Mouse (Mus musculus): ENCODE measurements at regions not wholly inside any gene's neighbourhood (a gene's known extent, or its start where the extent isn't known, plus 50 kb on each side); places are given as distances from the start of the nearest gene placed in this dataset.

DNA sequence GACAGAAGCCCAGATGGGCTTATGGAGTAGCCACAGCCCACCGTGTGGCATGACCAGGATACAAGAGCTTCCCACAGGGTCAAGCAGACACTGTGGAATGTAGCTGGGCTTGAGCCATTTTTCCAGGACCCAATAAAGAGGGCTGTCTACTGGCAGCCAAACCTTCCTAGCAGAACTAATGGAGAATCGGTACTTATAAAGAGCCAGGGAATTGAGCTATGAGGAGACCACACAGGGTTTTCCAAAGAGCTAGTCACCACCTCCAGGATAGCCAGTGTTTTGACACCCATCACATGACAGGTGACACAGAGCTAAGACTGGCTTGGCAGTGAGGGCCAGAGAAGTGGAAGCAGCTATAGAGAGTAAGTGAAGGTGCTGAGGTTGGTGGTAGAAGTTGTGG lies 149.9 kb downstream of the Map2k4 start:
- no peak overlapping the region for H3K9ac ChIP-seq
- no peaks in the 10 kb centered on the region for H3K9me3 ChIP-seq (ENCODE audit: control insufficient read depth, low read length)
- WGBS = 76% methylated on average over 2 of the region's 2 CpGs
- no peaks in the 10 kb centered on the region for H3K27me3 ChIP-seq (ENCODE audit: control insufficient read depth, insufficient read depth, low read length)
- H3K4me2 ChIP-seq (replicated peaks) = no peak overlapping the region
- H3K4me1 ChIP-seq (replicated peaks; ENCODE audit: control insufficient read depth, insufficient read depth, low read length) = no peaks in the 10 kb centered on the region
- DNase-seq (ENCODE audit: low spot score) (no peak), ATAC-seq (ENCODE audit: low FRiP score) (no peak)
- no peak overlapping the region for H3K4me3 ChIP-seq (replicated peaks; ENCODE audit: low read length)
- no peak overlapping the region for H3K27ac ChIP-seq
- no peaks in the 10 kb centered on the region for H3K36me3 ChIP-seq (replicated peaks; ENCODE audit: control insufficient read depth, insufficient read depth)

DNA sequence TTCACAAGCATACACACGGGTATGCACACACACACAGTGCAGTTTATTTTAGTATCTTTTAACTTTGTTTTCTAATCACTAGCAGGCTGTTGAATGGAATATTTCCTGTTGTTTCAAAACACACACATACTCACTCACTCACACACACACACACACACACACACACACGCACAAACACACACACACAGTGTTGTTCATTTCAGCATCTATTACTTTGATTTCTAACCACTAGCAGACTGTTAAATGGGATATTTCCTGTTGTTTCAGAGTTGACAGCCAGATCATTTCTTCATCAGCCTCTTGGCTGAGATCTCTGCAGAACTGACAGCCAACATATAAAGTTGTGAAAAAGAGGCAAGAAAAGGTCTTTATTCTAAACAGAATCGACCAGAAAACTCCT lies 150.9 kb downstream of the Map2k4 start:
- no peak overlapping the region for H3K27ac ChIP-seq
- H3K4me2 ChIP-seq (replicated peaks) = no peak overlapping the region
- no peaks in the 10 kb centered on the region for H3K4me1 ChIP-seq (replicated peaks; ENCODE audit: control insufficient read depth, insufficient read depth, low read length)
- ATAC-seq (ENCODE audit: low FRiP score) (no peak), DNase-seq (ENCODE audit: low spot score) (no peak)
- H3K9me3 ChIP-seq (ENCODE audit: control insufficient read depth, low read length) = no peaks in the 10 kb centered on the region
- no peaks in the 10 kb centered on the region for H3K36me3 ChIP-seq (replicated peaks; ENCODE audit: control insufficient read depth, insufficient read depth)
- H3K9ac ChIP-seq = no peak overlapping the region
- H3K4me3 ChIP-seq (replicated peaks; ENCODE audit: low read length) = no peak overlapping the region
- no peaks in the 10 kb centered on the region for H3K27me3 ChIP-seq (ENCODE audit: control insufficient read depth, insufficient read depth, low read length)
- WGBS = 83% methylated on average over 3 of the region's 3 CpGs

DNA sequence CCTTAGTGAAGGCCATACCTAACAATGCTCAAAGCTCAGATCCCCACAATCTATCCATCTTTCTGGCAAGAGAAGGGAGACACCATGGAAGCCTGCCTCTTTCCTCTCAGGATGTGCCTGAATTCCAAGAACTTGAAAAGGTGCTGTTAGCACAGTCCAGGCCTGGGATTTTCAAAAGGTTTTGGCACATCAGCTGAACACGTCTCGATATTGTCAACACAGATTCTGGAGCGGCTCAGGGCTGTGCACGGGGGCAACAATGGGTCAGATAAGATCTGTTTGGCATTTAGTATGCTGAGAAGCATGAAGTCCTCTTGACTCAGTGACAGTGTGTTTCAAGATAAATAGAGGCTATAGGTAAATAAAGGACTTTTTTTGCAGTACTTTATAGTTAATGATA lies 152.8 kb downstream of the Map2k4 start:
- H3K4me3 ChIP-seq (replicated peaks; ENCODE audit: low read length) = no peak overlapping the region
- 86% methylated on average over 4 of the region's 4 CpGs for WGBS
- no peak for DNase-seq (ENCODE audit: low spot score)
- no peak overlapping the region for H3K4me2 ChIP-seq (replicated peaks)
- H3K4me1 ChIP-seq (replicated peaks; ENCODE audit: control insufficient read depth, insufficient read depth, low read length) = no peaks in the 10 kb centered on the region
- H3K9me3 ChIP-seq (ENCODE audit: control insufficient read depth, low read length) = no peaks in the 10 kb centered on the region
- H3K27me3 ChIP-seq (ENCODE audit: control insufficient read depth, insufficient read depth, low read length) = no peaks in the 10 kb centered on the region
- H3K9ac ChIP-seq = no peak overlapping the region
- no peak for ATAC-seq (ENCODE audit: low FRiP score)
- no peaks in the 10 kb centered on the region for H3K36me3 ChIP-seq (replicated peaks; ENCODE audit: control insufficient read depth, insufficient read depth)
- H3K27ac ChIP-seq = no peak overlapping the region

DNA sequence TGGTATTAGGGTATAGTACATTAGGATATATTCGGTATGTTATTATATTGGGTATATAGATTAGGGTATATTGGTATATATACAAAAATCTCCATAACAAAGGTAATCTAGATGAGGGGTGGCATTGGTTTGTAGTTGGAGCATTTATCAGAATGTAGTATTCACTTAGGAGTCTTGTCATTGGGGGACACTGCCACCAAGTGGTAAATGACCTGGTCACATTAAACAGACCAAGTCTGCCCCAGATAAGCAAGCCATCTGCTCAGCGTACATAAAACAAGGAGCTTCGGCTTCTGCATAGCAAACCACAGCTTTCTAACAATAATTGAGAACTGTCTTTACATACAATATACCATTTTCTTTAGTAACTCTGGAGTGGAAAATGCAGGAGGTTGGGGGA lies 156.9 kb downstream of the Map2k4 start:
- Histone ChIP-seq H3K27me3 (ENCODE audit: control insufficient read depth, insufficient read depth, low read length) (no peaks in the 10 kb centered on the region), H3K4me1 (replicated peaks; ENCODE audit: control insufficient read depth, insufficient read depth, low read length) (no peaks in the 10 kb centered on the region), H3K4me2 (replicated peaks) (no peak overlapping the region), H3K27ac (no peak overlapping the region), H3K9me3 (ENCODE audit: control insufficient read depth, low read length) (no peaks in the 10 kb centered on the region), H3K4me3 (replicated peaks; ENCODE audit: low read length) (no peak overlapping the region), H3K36me3 (replicated peaks; ENCODE audit: control insufficient read depth, insufficient read depth) (no peaks in the 10 kb centered on the region), H3K9ac (no peak overlapping the region)
- peak; percentile 70 for DNase-seq (ENCODE audit: low spot score)
- no peak for ATAC-seq (ENCODE audit: low FRiP score)
- 73% methylated on average over 3 of the region's 3 CpGs for WGBS

DNA sequence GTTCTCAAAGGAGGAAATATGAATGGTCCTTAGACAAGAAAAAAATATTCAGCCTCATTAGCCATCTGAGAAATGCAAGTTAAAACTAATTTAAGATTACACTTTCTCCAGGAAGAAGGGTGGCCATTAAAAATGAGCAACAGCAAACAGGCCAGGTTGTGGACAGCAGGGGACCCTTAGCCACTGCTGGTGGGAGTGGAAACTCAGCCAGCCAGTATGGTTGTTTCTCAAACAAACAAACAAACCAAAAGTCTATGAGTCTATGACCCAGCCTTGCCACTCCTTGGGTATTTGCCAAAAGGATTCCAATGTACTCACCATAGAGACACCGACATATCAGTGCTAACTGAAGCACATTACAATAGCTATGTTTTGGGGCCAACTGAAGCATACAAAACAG lies 157.7 kb downstream of the Map2k4 start:
- DNase-seq (ENCODE audit: low spot score) (peak; percentile 35), ATAC-seq (ENCODE audit: low FRiP score) (no peak)
- H3K4me3 ChIP-seq (replicated peaks; ENCODE audit: low read length) = no peak overlapping the region
- no peaks in the 10 kb centered on the region for H3K27me3 ChIP-seq (ENCODE audit: control insufficient read depth, insufficient read depth, low read length)
- no peak overlapping the region for H3K9ac ChIP-seq
- 42% methylated on average over 1 of the region's 1 CpGs for WGBS
- H3K4me2 ChIP-seq (replicated peaks) = no peak overlapping the region
- H3K36me3 ChIP-seq (replicated peaks; ENCODE audit: control insufficient read depth, insufficient read depth) = no peaks in the 10 kb centered on the region
- no peak overlapping the region for H3K27ac ChIP-seq
- H3K9me3 ChIP-seq (ENCODE audit: control insufficient read depth, low read length) = no peaks in the 10 kb centered on the region
- H3K4me1 ChIP-seq (replicated peaks; ENCODE audit: control insufficient read depth, insufficient read depth, low read length) = no peaks in the 10 kb centered on the region

DNA sequence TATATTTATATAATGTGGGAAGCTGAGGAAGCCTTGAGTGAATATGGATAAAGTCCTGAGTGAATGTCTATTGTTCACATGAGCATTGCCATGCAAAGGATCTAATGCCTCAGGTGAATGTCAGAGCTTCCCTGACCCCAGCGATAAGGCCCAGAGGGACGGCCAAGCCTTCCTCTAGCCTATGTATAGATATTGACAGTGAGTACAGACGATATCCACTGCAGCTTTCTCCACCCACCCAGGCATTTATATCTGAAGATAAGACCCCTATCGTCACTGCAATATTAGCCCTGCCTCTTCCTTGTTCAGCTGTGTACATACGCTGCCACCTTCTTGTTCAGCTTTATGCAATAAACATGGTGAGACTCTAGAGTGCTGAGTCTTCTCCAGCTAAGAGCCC lies 158.8 kb downstream of the Map2k4 start:
- Histone ChIP-seq H3K27ac (no peak overlapping the region), H3K9ac (no peak overlapping the region), H3K36me3 (replicated peaks; ENCODE audit: control insufficient read depth, insufficient read depth) (no peaks in the 10 kb centered on the region), H3K27me3 (ENCODE audit: control insufficient read depth, insufficient read depth, low read length) (no peaks in the 10 kb centered on the region), H3K4me1 (replicated peaks; ENCODE audit: control insufficient read depth, insufficient read depth, low read length) (no peaks in the 10 kb centered on the region), H3K9me3 (ENCODE audit: control insufficient read depth, low read length) (no peaks in the 10 kb centered on the region), H3K4me2 (replicated peaks) (no peak overlapping the region), H3K4me3 (replicated peaks; ENCODE audit: low read length) (no peak overlapping the region)
- WGBS = 92% methylated on average over 5 of the region's 5 CpGs
- no peak for ATAC-seq (ENCODE audit: low FRiP score)
- no peak for DNase-seq (ENCODE audit: low spot score)

DNA sequence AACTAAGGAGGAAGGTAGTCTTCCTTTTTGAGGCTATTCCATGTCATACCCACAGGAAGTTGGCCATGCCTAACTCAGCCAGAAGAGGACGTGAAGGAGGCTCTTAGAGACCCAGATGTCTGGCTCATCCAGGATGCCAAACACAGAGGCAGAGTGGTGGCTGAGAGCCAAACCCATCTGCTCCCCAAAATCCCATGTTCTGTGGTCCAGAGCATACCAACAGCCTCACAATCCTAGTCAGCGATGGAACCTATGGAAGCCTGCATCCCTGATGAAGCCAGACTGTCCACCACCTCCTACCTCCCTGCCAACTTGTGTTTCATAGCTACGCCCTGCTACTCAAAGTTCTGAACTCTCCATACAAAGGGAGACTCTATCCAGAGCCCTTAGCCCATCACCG lies 169.1 kb downstream of the Map2k4 start:
- DNase-seq (ENCODE audit: low spot score) = no peak
- H3K27me3 ChIP-seq (ENCODE audit: control insufficient read depth, insufficient read depth, low read length) = no peaks in the 10 kb centered on the region
- H3K27ac ChIP-seq = no peak overlapping the region
- H3K4me1 ChIP-seq (replicated peaks; ENCODE audit: control insufficient read depth, insufficient read depth, low read length) = no peaks in the 10 kb centered on the region
- H3K36me3 ChIP-seq (replicated peaks; ENCODE audit: control insufficient read depth, insufficient read depth) = no peaks in the 10 kb centered on the region
- H3K9ac ChIP-seq = no peak overlapping the region
- no peaks in the 10 kb centered on the region for H3K9me3 ChIP-seq (ENCODE audit: control insufficient read depth, low read length)
- WGBS = 91% methylated on average over 4 of the region's 4 CpGs
- H3K4me2 ChIP-seq (replicated peaks) = no peak overlapping the region
- H3K4me3 ChIP-seq (replicated peaks; ENCODE audit: low read length) = no peak overlapping the region
- ATAC-seq (ENCODE audit: low FRiP score) = no peak

DNA sequence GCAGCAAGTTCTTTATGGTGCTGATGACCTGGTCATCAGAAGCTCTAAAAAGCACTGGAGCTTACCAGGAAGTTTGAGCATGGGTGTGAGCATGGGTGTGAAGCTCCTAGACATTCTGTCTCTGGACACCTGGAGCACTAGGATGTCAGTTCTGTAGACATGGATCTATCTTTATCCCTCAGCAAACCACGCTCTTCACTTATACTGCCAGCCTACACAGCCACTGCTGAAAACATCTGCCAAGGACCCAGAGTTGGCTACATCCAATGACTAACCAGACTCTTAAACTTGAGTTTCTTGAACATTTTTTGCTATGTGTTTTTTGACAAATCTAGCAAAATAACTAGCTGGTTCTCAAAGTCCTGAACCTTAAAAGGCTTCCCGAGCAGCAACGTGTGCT lies 177.6 kb downstream of the Map2k4 start:
- no peak overlapping the region for H3K27ac ChIP-seq
- H3K4me2 ChIP-seq (replicated peaks) = no peak overlapping the region
- 95% methylated on average over 3 of the region's 3 CpGs for WGBS
- H3K9ac ChIP-seq = no peak overlapping the region
- no peak for ATAC-seq (ENCODE audit: low FRiP score)
- H3K27me3 ChIP-seq (ENCODE audit: control insufficient read depth, insufficient read depth, low read length) = no peaks in the 10 kb centered on the region
- no peaks in the 10 kb centered on the region for H3K4me1 ChIP-seq (replicated peaks; ENCODE audit: control insufficient read depth, insufficient read depth, low read length)
- no peak overlapping the region for H3K4me3 ChIP-seq (replicated peaks; ENCODE audit: low read length)
- no peaks in the 10 kb centered on the region for H3K9me3 ChIP-seq (ENCODE audit: control insufficient read depth, low read length)
- H3K36me3 ChIP-seq (replicated peaks; ENCODE audit: control insufficient read depth, insufficient read depth) = no peaks in the 10 kb centered on the region
- DNase-seq (ENCODE audit: low spot score) = no peak

DNA sequence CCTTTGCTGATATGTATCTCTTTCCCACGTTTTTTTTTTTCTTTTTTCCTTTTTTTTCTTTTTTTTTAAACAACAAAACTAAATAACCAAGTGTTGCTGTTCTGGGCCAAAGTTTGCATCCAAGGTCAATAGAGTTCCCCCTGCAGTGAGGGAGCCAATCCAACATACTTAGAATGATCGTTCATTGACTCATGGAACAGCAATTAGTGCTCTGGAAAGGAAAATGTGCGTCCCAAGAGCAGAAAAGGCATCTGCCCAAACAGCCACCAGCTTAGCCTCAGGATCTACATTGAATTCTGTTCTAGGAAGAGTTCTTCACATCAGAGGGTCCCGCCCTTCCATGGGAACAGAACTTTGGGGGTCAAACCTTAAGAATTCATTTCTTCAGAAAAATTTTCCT lies 179.0 kb downstream of the Map2k4 start:
- no peaks in the 10 kb centered on the region for H3K9me3 ChIP-seq (ENCODE audit: control insufficient read depth, low read length)
- H3K36me3 ChIP-seq (replicated peaks; ENCODE audit: control insufficient read depth, insufficient read depth) = no peaks in the 10 kb centered on the region
- H3K9ac ChIP-seq = no peak overlapping the region
- H3K27me3 ChIP-seq (ENCODE audit: control insufficient read depth, insufficient read depth, low read length) = no peaks in the 10 kb centered on the region
- H3K4me1 ChIP-seq (replicated peaks; ENCODE audit: control insufficient read depth, insufficient read depth, low read length) = no peaks in the 10 kb centered on the region
- 75% methylated on average over 4 of the region's 4 CpGs for WGBS
- DNase-seq (ENCODE audit: low spot score) (no peak), ATAC-seq (ENCODE audit: low FRiP score) (no peak)
- no peak overlapping the region for H3K4me3 ChIP-seq (replicated peaks; ENCODE audit: low read length)
- H3K4me2 ChIP-seq (replicated peaks) = no peak overlapping the region
- H3K27ac ChIP-seq = no peak overlapping the region

DNA sequence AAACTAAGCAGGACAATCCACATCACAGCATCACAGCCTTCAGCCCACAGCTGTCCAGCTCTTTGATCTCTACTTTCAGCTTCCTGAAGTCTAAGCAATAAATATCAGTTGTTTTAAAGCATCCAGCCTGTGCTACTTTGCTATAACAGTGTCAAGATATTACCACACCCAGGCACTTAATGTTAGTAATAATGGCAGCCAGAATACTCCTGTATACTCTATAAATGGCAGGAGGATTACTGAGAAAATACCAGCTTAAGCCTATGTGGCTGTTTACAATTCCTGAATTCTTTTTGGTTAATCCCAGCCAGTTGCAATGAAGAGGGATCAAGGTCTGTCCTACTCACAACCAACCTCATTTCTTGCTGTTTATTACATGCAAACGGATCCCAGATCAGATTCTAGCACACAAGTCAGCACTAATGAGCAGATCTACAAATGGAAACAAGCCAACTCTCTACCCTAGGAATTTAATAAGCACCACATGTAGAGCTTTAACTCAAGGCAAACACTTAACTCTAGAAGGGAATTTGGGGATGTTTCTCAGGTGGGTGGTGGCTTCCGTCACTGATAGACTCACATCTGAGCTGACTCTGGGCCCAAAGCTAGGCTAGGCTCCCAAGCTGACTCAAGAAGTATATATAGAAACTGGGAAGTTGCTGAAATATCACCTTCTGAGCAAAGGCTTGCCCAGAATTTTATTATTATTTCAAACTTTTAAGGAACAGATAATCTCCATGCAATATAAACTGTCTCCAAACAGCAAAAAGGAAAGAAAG lies 190.6 kb downstream of the Map2k4 start:
- Histone ChIP-seq H3K4me3 (replicated peaks; ENCODE audit: low read length) (no peak overlapping the region), H3K4me1 (replicated peaks; ENCODE audit: control insufficient read depth, insufficient read depth, low read length) (no peaks in the 10 kb centered on the region), H3K27ac (no peak overlapping the region), H3K27me3 (ENCODE audit: control insufficient read depth, insufficient read depth, low read length) (no peaks in the 10 kb centered on the region), H3K36me3 (replicated peaks; ENCODE audit: control insufficient read depth, insufficient read depth) (no peaks in the 10 kb centered on the region), H3K4me2 (replicated peaks) (no peak overlapping the region), H3K9me3 (ENCODE audit: control insufficient read depth, low read length) (no peaks in the 10 kb centered on the region), H3K9ac (no peak overlapping the region)
- DNase-seq (ENCODE audit: low spot score) (no peak), ATAC-seq (ENCODE audit: low FRiP score) (no peak)
- whole genome bisulfite sequencing = 74% methylated on average over 2 of the region's 2 CpGs

All from hindbrain, embryonic 14.5 days (tissue).